Mouse (Mus musculus): ENCODE measurements at regions not wholly inside any gene's neighbourhood (a gene's known extent, or its start where the extent isn't known, plus 50 kb on each side); places are given as distances from the start of the nearest gene placed in this dataset.

DNA sequence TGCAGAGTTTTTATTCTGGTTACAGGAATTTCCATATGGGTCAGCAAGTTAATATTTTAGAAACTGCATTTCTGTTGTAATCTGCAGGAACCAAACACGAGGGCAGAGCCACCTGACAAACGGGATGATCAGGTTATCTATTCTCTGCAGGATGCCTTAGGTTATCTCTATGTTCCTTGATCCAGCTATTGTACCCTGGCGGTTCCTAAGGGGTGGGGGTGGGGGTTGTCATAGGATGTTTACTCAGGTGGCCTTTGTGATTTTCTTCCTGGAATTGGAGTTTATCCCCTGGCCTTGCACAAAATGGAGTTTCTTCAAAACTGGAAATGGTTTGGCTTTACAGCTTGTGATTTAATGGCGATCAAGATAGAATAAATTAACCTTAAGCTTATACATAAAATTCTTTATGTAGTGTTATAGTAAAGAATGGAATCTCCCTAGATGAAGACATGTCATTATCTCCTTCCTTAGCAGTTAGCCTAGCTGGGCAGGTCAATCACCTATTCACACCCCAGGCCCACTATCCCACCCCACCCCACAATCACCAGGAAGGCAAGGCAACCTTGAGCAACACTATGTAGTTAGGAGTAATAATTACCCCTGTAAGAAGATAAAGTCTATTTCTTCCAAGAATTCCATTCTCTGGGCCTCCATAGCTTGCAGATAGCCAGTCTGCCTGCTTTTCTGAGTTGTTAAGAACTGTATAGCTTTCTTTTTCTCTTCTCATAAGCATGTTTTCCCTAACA lies 192.3 kb upstream of the B430218F22Rik start:
- no peak for DNase-seq
- Histone ChIP-seq H3K4me1 (ENCODE audit: control insufficient read depth, insufficient read depth, low read length) (no peaks in the 10 kb centered on the region), H3K27ac (ENCODE audit: insufficient read depth, low read length) (no peak overlapping the region), H3K27me3 (ENCODE audit: control insufficient read depth, insufficient read depth, low read length) (no peaks in the 10 kb centered on the region), H3K4me3 (replicated peaks; ENCODE audit: insufficient read depth, low read depth, low read length) (no peak overlapping the region)
- no peak for TF ChIP-seq CTCF (IDR thresholded peaks at IDR 0.05; ENCODE audit: borderline replicate concordance, insufficient read depth, low read depth, low read length)
- TF ChIP-seq POLR2A (IDR thresholded peaks at IDR 0.05; ENCODE audit: borderline replicate concordance, insufficient read depth, low read length): no peak
- WGBS: 74% methylated on average over 4 of the region's 4 CpGs

- H3K27ac ChIP-seq (ENCODE audit: insufficient read depth, low read length): no peak overlapping the region
- no peaks in the 10 kb centered on the region for H3K4me1 ChIP-seq (ENCODE audit: control insufficient read depth, insufficient read depth, low read length)
- no peak overlapping the region for H3K4me3 ChIP-seq (replicated peaks; ENCODE audit: insufficient read depth, low read depth, low read length)
- no peaks in the 10 kb centered on the region for H3K27me3 ChIP-seq (ENCODE audit: control insufficient read depth, insufficient read depth, low read length)
- TF ChIP-seq POLR2A (IDR thresholded peaks at IDR 0.05; ENCODE audit: borderline replicate concordance, insufficient read depth, low read length) (no peak), CTCF (IDR thresholded peaks at IDR 0.05; ENCODE audit: borderline replicate concordance, insufficient read depth, low read depth, low read length) (no peak)
- peak in 1 of 2 experiments; percentile 1 for DNase-seq
These were observed 178.3 kb upstream of the B430218F22Rik start for GRCm38 (mm10) chr13:118208146-118208545.

GRCm38 (mm10) chr13:118227354-118227753 lies 159.1 kb upstream of the B430218F22Rik start:
- no peak for TF ChIP-seq CTCF (IDR thresholded peaks at IDR 0.05; ENCODE audit: borderline replicate concordance, insufficient read depth, low read depth, low read length)
- no peak for TF ChIP-seq POLR2A (IDR thresholded peaks at IDR 0.05; ENCODE audit: borderline replicate concordance, insufficient read depth, low read length)
- WGBS: 32% methylated on average over 3 of the region's 3 CpGs
- no peak overlapping the region for H3K4me3 ChIP-seq (replicated peaks; ENCODE audit: insufficient read depth, low read depth, low read length)
- H3K27me3 ChIP-seq (ENCODE audit: control insufficient read depth, insufficient read depth, low read length): no peaks in the 10 kb centered on the region
- no peak overlapping the region for H3K27ac ChIP-seq (ENCODE audit: insufficient read depth, low read length)
- H3K4me1 ChIP-seq (ENCODE audit: control insufficient read depth, insufficient read depth, low read length): no peaks in the 10 kb centered on the region
- DNase-seq: peak in 1 of 2 experiments; percentile 42

DNA sequence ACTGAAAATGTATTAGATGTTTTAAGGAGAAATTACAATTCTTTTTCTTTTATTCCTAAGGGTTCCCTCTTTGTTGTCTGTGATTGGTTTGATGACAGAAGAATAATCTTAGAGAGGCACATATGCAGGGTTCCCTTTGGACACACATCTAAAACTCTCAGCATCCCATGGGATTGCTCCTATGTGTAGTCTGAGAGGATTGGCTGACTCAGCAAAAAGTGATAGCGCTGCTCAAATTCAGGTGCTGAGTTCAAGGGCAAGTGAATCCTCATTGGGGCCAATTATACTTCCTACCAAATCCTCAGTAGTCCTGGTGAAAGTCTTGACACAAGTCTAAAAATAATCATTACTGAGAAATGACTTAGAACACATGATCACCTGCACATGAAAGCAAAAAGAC lies 148.5 kb upstream of the B430218F22Rik start:
- Histone ChIP-seq H3K4me1 (ENCODE audit: control insufficient read depth, insufficient read depth, low read length) (no peaks in the 10 kb centered on the region), H3K27me3 (ENCODE audit: control insufficient read depth, insufficient read depth, low read length) (no peaks in the 10 kb centered on the region), H3K27ac (ENCODE audit: insufficient read depth, low read length) (no peak overlapping the region), H3K4me3 (replicated peaks; ENCODE audit: insufficient read depth, low read depth, low read length) (no peak overlapping the region)
- 88% methylated on average over 1 of the region's 1 CpGs for WGBS
- TF ChIP-seq CTCF (IDR thresholded peaks at IDR 0.05; ENCODE audit: borderline replicate concordance, insufficient read depth, low read depth, low read length) (no peak), POLR2A (IDR thresholded peaks at IDR 0.05; ENCODE audit: borderline replicate concordance, insufficient read depth, low read length) (no peak)
- DNase-seq: no peak

DNA sequence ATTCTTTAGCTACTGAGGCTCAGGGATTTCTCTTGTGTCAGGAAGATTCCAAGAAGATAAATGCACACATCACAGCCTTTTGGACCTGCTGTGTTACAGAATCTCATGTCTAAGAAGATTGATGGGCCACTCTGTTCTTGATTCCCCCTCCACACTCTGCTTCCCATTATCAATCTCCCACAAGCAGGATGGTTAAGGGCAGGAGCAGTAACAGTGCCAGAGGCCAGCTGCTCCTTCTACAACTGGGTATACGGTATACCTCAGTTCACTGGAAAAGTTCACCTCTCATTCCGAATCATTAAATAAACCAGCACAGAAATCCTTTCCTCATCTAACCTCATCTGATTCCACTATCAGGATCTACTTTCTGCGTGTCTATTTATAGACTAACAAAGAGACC lies 141.8 kb upstream of the B430218F22Rik start:
- H3K4me1 ChIP-seq (ENCODE audit: control insufficient read depth, insufficient read depth, low read length): no peaks in the 10 kb centered on the region
- H3K27me3 ChIP-seq (ENCODE audit: control insufficient read depth, insufficient read depth, low read length): no peaks in the 10 kb centered on the region
- H3K27ac ChIP-seq (ENCODE audit: insufficient read depth, low read length): no peak overlapping the region
- WGBS: 87% methylated on average over 3 of the region's 3 CpGs
- no peak for DNase-seq
- H3K4me3 ChIP-seq (replicated peaks; ENCODE audit: insufficient read depth, low read depth, low read length): no peak overlapping the region
- no peak for TF ChIP-seq CTCF (IDR thresholded peaks at IDR 0.05; ENCODE audit: borderline replicate concordance, insufficient read depth, low read depth, low read length)
- no peak for TF ChIP-seq POLR2A (IDR thresholded peaks at IDR 0.05; ENCODE audit: borderline replicate concordance, insufficient read depth, low read length)

GRCm38 (mm10) chr13:118245546-118245945 lies 140.9 kb upstream of the B430218F22Rik start:
- Histone ChIP-seq H3K27ac (ENCODE audit: insufficient read depth, low read length) (no peak overlapping the region), H3K4me3 (replicated peaks; ENCODE audit: insufficient read depth, low read depth, low read length) (no peak overlapping the region), H3K27me3 (ENCODE audit: control insufficient read depth, insufficient read depth, low read length) (no peaks in the 10 kb centered on the region), H3K4me1 (ENCODE audit: control insufficient read depth, insufficient read depth, low read length) (no peaks in the 10 kb centered on the region)
- 12% methylated on average over 2 of the region's 2 CpGs for WGBS
- DNase-seq: peak in 1 of 2 experiments; percentile 10
- no peak for TF ChIP-seq CTCF (IDR thresholded peaks at IDR 0.05; ENCODE audit: borderline replicate concordance, insufficient read depth, low read depth, low read length)
- TF ChIP-seq POLR2A (IDR thresholded peaks at IDR 0.05; ENCODE audit: borderline replicate concordance, insufficient read depth, low read length): no peak

GRCm38 (mm10) chr13:118259606-118260005 lies 126.8 kb upstream of the B430218F22Rik start:
- H3K27ac ChIP-seq (ENCODE audit: insufficient read depth, low read length): no peak overlapping the region
- no peak overlapping the region for H3K4me3 ChIP-seq (replicated peaks; ENCODE audit: insufficient read depth, low read depth, low read length)
- no peaks in the 10 kb centered on the region for H3K4me1 ChIP-seq (ENCODE audit: control insufficient read depth, insufficient read depth, low read length)
- WGBS: 53% methylated on average over 4 of the region's 4 CpGs
- no peaks in the 10 kb centered on the region for H3K27me3 ChIP-seq (ENCODE audit: control insufficient read depth, insufficient read depth, low read length)
- TF ChIP-seq POLR2A (IDR thresholded peaks at IDR 0.05; ENCODE audit: borderline replicate concordance, insufficient read depth, low read length) (no peak), CTCF (IDR thresholded peaks at IDR 0.05; ENCODE audit: borderline replicate concordance, insufficient read depth, low read depth, low read length) (no peak)
- no peak for DNase-seq

- Histone ChIP-seq H3K4me1 (ENCODE audit: control insufficient read depth, insufficient read depth, low read length) (no peaks in the 10 kb centered on the region), H3K27ac (ENCODE audit: insufficient read depth, low read length) (no peak overlapping the region), H3K27me3 (ENCODE audit: control insufficient read depth, insufficient read depth, low read length) (no peaks in the 10 kb centered on the region), H3K4me3 (replicated peaks; ENCODE audit: insufficient read depth, low read depth, low read length) (no peak overlapping the region)
- no peak for TF ChIP-seq CTCF (IDR thresholded peaks at IDR 0.05; ENCODE audit: borderline replicate concordance, insufficient read depth, low read depth, low read length)
- no peak for TF ChIP-seq POLR2A (IDR thresholded peaks at IDR 0.05; ENCODE audit: borderline replicate concordance, insufficient read depth, low read length)
- no peak for DNase-seq
- 36% methylated on average over 3 of the region's 4 CpGs for WGBS
These were observed 123.5 kb upstream of the B430218F22Rik start for GRCm38 (mm10) chr13:118262971-118263370.

Data from cerebellum, adult 2 months (tissue).